Mouse (Mus musculus) C2C12 (cell line): ENCODE results near the gene Slc4a4.

Experiments
- CTCF ChIP-seq: IDR thresholded peaks from one replicate; pipeline ENCODE4 v1.5.1; 2011; ENCODE audit not compliant: control insufficient read depth, insufficient read depth, insufficient read length
- MYOD1 ChIP-seq: IDR thresholded peaks from one replicate; pipeline ENCODE4 v1.6.1; 2011; ENCODE audit warnings: low read depth; ENCODE audit not compliant: control insufficient read depth, insufficient read length

GRCm38 (mm10) chr5:89223744-89224368 lies 337.2 kb downstream of the Slc4a4 start:
- no peak for TF ChIP-seq CTCF
- TF ChIP-seq MYOD1: no peak
